Mouse (Mus musculus) heart, embryonic 15.5 days (tissue): Measurements from ENCODE around the gene Oxld1. TPM values are rescaled to one million over a fixed set of nuclear protein-coding genes. Genes with fewer than 3 reads are reported as not detected.

Experiments
- ATAC-seq: fragments of 200-750 bp; cut with Nextera tagmentation; replicated peaks from 2 replicates; pipeline ENCODE4 v1.8.0; 2017; ENCODE audit warnings: low read depth, moderate TSS enrichment; ENCODE audit not compliant: insufficient number of reproducible peaks, insufficient read depth, low FRiP score
- H3K27ac ChIP-seq: fragments of 300-500 bp; sonication (generic); 2 replicates; pipeline ENCODE4 v1.5.1; 2015; ENCODE audit warnings: mild to moderate bottlenecking, inconsistent platforms
- H3K27me3 ChIP-seq: fragments of 300-500 bp; sonication (generic); 2 replicates; pipeline ENCODE4 v1.6.1; 2015; ENCODE audit warnings: inconsistent platforms
- H3K36me3 ChIP-seq: fragments of 300-500 bp; sonication (generic); 2 replicates; pipeline ENCODE4 v1.6.1; 2015; ENCODE audit warnings: mild to moderate bottlenecking, inconsistent platforms
- H3K4me1 ChIP-seq: fragments of 300-500 bp; sonication (generic); replicated peaks from 2 replicates; pipeline ENCODE4 v1.6.1; 2015; ENCODE audit warnings: inconsistent platforms
- H3K4me2 ChIP-seq: fragments of 300-500 bp; sonication (generic); 2 replicates; pipeline ENCODE4 v1.6.1; 2015; ENCODE audit warnings: inconsistent platforms, mild to moderate bottlenecking, moderate library complexity
- H3K4me3 ChIP-seq: fragments of 300-500 bp; sonication (generic); 2 replicates; pipeline ENCODE4 v1.5.1; 2015; ENCODE audit warnings: mild to moderate bottlenecking, inconsistent platforms
- H3K9ac ChIP-seq: fragments of 300-500 bp; sonication (generic); 2 replicates; pipeline ENCODE4 v1.6.1; 2015; ENCODE audit warnings: mild to moderate bottlenecking, inconsistent platforms
- H3K9me3 ChIP-seq: fragments of 300-500 bp; sonication (generic); replicated peaks from 2 replicates; pipeline ENCODE4 v1.6.1; 2016; ENCODE audit warnings: inconsistent platforms
- WGBS: fragments of 180-500 bp; shearing (Covaris S2); methylation state at CpG from one replicate; pipeline ENCODE4 v1.1.7; 2015; ENCODE audit warnings: mixed read lengths; 5-methylcytosine and 5-hydroxymethylcytosine counted together
- polyA plus RNA-seq: library from polyadenylated mRNA; unstranded; fragments of >200 nt; fragmentation: Nextera tagmentation; extraction: Ambion mirVana; gene quantifications from 2 replicates; pipeline ENCODE4 v1.2.1, GENCODE M21; 2015

Gene Oxld1
- polyA plus RNA-seq, 1 experiment from 2014 or later = 21.4 TPM

GRCm38 (mm10) chr11:120493351-120493750 is 35.5 kb upstream of the Oxld1 start:
- Histone ChIP-seq H3K4me2 (peak overlapping the region; percentile 97), H3K9ac (peak overlapping the region; percentile 89; the same call in 1 of the 2 replicates), H3K4me3 (peak overlapping the region; percentile 78), H3K36me3 (peaks cover 47% of the 10 kb centered on the region), H3K4me1 (peaks cover 37% of the 10 kb centered on the region), H3K9me3 (no peaks in the 10 kb centered on the region), H3K27me3 (no peaks in the 10 kb centered on the region), H3K27ac (peak overlapping the region; percentile 85)
- no peak for ATAC-seq
- 61% methylated on average over 3 of the region's 3 CpGs for WGBS

- peak overlapping the region; percentile 89 for H3K9ac ChIP-seq
- peaks cover 37% of the 10 kb centered on the region for H3K4me1 ChIP-seq
- 30% methylated on average over 3 of the region's 3 CpGs for WGBS
- H3K27me3 ChIP-seq = no peaks in the 10 kb centered on the region
- H3K4me3 ChIP-seq = peak overlapping the region; percentile 78
- H3K36me3 ChIP-seq = peaks cover 47% of the 10 kb centered on the region
- no peak for ATAC-seq
- peak overlapping the region; percentile 97 for H3K4me2 ChIP-seq
- no peaks in the 10 kb centered on the region for H3K9me3 ChIP-seq
- peak overlapping the region; percentile 85 for H3K27ac ChIP-seq
Measured at GRCm38 (mm10) chr11:120492878-120493203, 35.0 kb upstream of the Oxld1 start.

- no peaks in the 10 kb centered on the region for H3K9me3 ChIP-seq
- peaks cover 47% of the 10 kb centered on the region for H3K36me3 ChIP-seq
- ATAC-seq = peak; percentile 54
- peak overlapping the region; percentile 89 for H3K9ac ChIP-seq
- H3K4me1 ChIP-seq = peaks cover 37% of the 10 kb centered on the region
- under 1% methylated on average over 48 of the region's 48 CpGs for WGBS
- H3K27ac ChIP-seq = peak overlapping the region; percentile 85
- H3K4me2 ChIP-seq = peak overlapping the region; percentile 97
- H3K4me3 ChIP-seq = peak overlapping the region; percentile 78
- no peaks in the 10 kb centered on the region for H3K27me3 ChIP-seq
Measured at GRCm38 (mm10) chr11:120492024-120492877, 34.4 kb upstream of the Oxld1 start.

GRCm38 (mm10) chr11:120491317-120492023 is 33.6 kb upstream of the Oxld1 start, which contains the start of gene Slc25a10:
Slc25a10 (plus strand) TSS chr11:120491840.
- Histone ChIP-seq H3K4me2 (peak within 1 kb of the TSS; percentile 97), H3K27ac (peak within 1 kb of the TSS; percentile 85), H3K9ac (peak within 1 kb of the TSS; percentile 89), H3K4me1 (peaks cover 37% of the 10 kb centered on the region), H3K4me3 (peak within 1 kb of the TSS; percentile 78), H3K27me3 (no peaks in the 10 kb centered on the region), H3K9me3 (no peaks in the 10 kb centered on the region), H3K36me3 (peaks cover 48% of the 10 kb centered on the region)
- ATAC-seq = peak; percentile 84
- WGBS = under 1% methylated on average over 35 of the region's 35 CpGs

GRCm38 (mm10) chr11:120490291-120491046 is 32.6 kb upstream of the Oxld1 start:
- 32% methylated on average over 4 of the region's 4 CpGs for WGBS
- Histone ChIP-seq H3K36me3 (peaks cover 49% of the 10 kb centered on the region), H3K4me1 (peaks cover 43% of the 10 kb centered on the region), H3K4me2 (peak overlapping the region; percentile 97), H3K27me3 (no peaks in the 10 kb centered on the region), H3K27ac (no peak overlapping the region; the same call in 1 of the 2 replicates), H3K9ac (no peak overlapping the region), H3K9me3 (no peaks in the 10 kb centered on the region), H3K4me3 (no peak overlapping the region)
- ATAC-seq = no peak

- 0 out of 2 replicates have a peak, but pooled peaks have one; percentile 10 for ATAC-seq
- Histone ChIP-seq H3K27me3 (no peaks in the 10 kb centered on the region), H3K9ac (no peak overlapping the region), H3K4me3 (no peak overlapping the region), H3K4me2 (no peak overlapping the region), H3K9me3 (no peaks in the 10 kb centered on the region), H3K4me1 (peaks cover 48% of the 10 kb centered on the region), H3K27ac (0 out of 2 replicates have a peak overlapping the region, but pooled peaks have one; percentile 14), H3K36me3 (peaks cover 37% of the 10 kb centered on the region)
- 57% methylated on average over 4 of the region's 4 CpGs for WGBS
Measured at GRCm38 (mm10) chr11:120489054-120489761, 31.3 kb upstream of the Oxld1 start.

GRCm38 (mm10) chr11:120488516-120488915 is 30.6 kb upstream of the Oxld1 start:
- H3K9me3 ChIP-seq = no peaks in the 10 kb centered on the region
- H3K4me1 ChIP-seq = peaks cover 53% of the 10 kb centered on the region
- no peak overlapping the region for H3K4me2 ChIP-seq
- H3K4me3 ChIP-seq = no peak overlapping the region
- peaks cover 37% of the 10 kb centered on the region for H3K36me3 ChIP-seq
- no peak overlapping the region for H3K9ac ChIP-seq
- WGBS = 78% methylated on average over 4 of the region's 4 CpGs
- H3K27ac ChIP-seq = no peak overlapping the region
- H3K27me3 ChIP-seq = no peaks in the 10 kb centered on the region
- no peak for ATAC-seq

GRCm38 (mm10) chr11:120485251-120485650 is 27.4 kb upstream of the Oxld1 start:
- Histone ChIP-seq H3K4me3 (peak overlapping the region; percentile 78), H3K9me3 (no peaks in the 10 kb centered on the region), H3K4me1 (peaks cover 31% of the 10 kb centered on the region), H3K4me2 (peak overlapping the region; percentile 73), H3K9ac (peak overlapping the region; percentile 94), H3K27ac (peak overlapping the region; percentile 89), H3K36me3 (peaks cover 62% of the 10 kb centered on the region), H3K27me3 (no peaks in the 10 kb centered on the region)
- ATAC-seq = no peak
- WGBS = 4% methylated on average over 10 of the region's 10 CpGs

- Histone ChIP-seq H3K9me3 (no peaks in the 10 kb centered on the region), H3K27me3 (no peaks in the 10 kb centered on the region), H3K36me3 (peaks cover 68% of the 10 kb centered on the region), H3K4me3 (peak within 1 kb of the TSS; percentile 78), H3K4me2 (peak within 1 kb of the TSS; percentile 73), H3K4me1 (peaks cover 25% of the 10 kb centered on the region), H3K9ac (peak within 1 kb of the TSS; percentile 94), H3K27ac (peak within 1 kb of the TSS; percentile 89)
- WGBS = under 1% methylated on average over 60 of the region's 60 CpGs
- ATAC-seq = peak; percentile 92
Measured at GRCm38 (mm10) chr11:120484265-120484981, 26.6 kb upstream of the Oxld1 start, which contains the start of gene Mrpl12. Mrpl12 (plus strand) TSS chr11:120484613.

- peak overlapping the region; percentile 89 for H3K27ac ChIP-seq
Measured at GRCm38 (mm10) chr11:120483448-120483934, 25.6 kb upstream of the Oxld1 start.

More at GRCm38 (mm10) chr11:120483448-120483934, 25.6 kb upstream of the Oxld1 start:
- Histone ChIP-seq H3K4me2 (peak overlapping the region; percentile 73; the same call in 1 of the 2 replicates), H3K27me3 (no peaks in the 10 kb centered on the region), H3K9ac (peak overlapping the region; percentile 94), H3K4me3 (peak overlapping the region; percentile 78; the same call in 1 of the 2 replicates), H3K4me1 (peaks cover 19% of the 10 kb centered on the region), H3K9me3 (no peaks in the 10 kb centered on the region), H3K36me3 (peaks cover 71% of the 10 kb centered on the region)
- WGBS = 77% methylated on average over 7 of the region's 7 CpGs
- no peak for ATAC-seq
